Mouse (Mus musculus) kidney, postnatal 0 days (tissue): ENCODE data around the gene Gm7694. TPM values are rescaled to one million over a fixed set of nuclear protein-coding genes. Genes with fewer than 3 reads are reported as not detected.

Source experiments
- ATAC-seq: fragments of 200-750 bp; cut with Nextera tagmentation; replicated peaks from 2 replicates; pipeline ENCODE4 v1.8.0; 2017; ENCODE audit warnings: low read depth, moderate number of reproducible peaks, moderate TSS enrichment, moderate library complexity; ENCODE audit not compliant: low FRiP score
- DNase-seq: peaks from one replicate; pipeline ENCODE4 v3.0.0-alpha.2; 2016; ENCODE audit warnings: low spot score
- H3K27ac ChIP-seq: fragments of 300-500 bp; sonication (generic); 2 replicates; pipeline ENCODE4 v1.5.1; 2014; ENCODE audit warnings: mild to moderate bottlenecking
- H3K27me3 ChIP-seq: fragments of 300-500 bp; sonication (generic); 2 replicates; pipeline ENCODE4 v1.6.1; 2014; ENCODE audit warnings: low read length, mixed read lengths; ENCODE audit not compliant: insufficient read depth
- H3K36me3 ChIP-seq: fragments of 300-500 bp; sonication (generic); 2 replicates; pipeline ENCODE4 v1.6.1; 2014; ENCODE audit warnings: low read length, mixed read lengths; ENCODE audit not compliant: insufficient read depth
- H3K4me1 ChIP-seq: fragments of 300-500 bp; sonication (generic); replicated peaks from 2 replicates; pipeline ENCODE4 v1.6.1; 2014; ENCODE audit warnings: antibody characterized with exemption, low read length, mixed read lengths; ENCODE audit not compliant: insufficient read depth
- H3K4me2 ChIP-seq: fragments of 300-500 bp; sonication (generic); 2 replicates; pipeline ENCODE4 v1.6.1; 2014; ENCODE audit warnings: mild to moderate bottlenecking, low read length, moderate library complexity, mixed read lengths
- H3K4me3 ChIP-seq: fragments of 300-500 bp; sonication (generic); replicated peaks from 2 replicates; pipeline ENCODE4 v1.5.1; 2014; ENCODE audit warnings: low read depth, low read length
- H3K9ac ChIP-seq: fragments of 300-500 bp; sonication (generic); 2 replicates; pipeline ENCODE4 v1.6.1; 2014; ENCODE audit warnings: low read depth, low read length
- H3K9me3 ChIP-seq: fragments of 300-500 bp; sonication (generic); replicated peaks from 2 replicates; pipeline ENCODE4 v1.6.1; 2016; ENCODE audit warnings: low read length, inconsistent platforms, mixed read lengths
- CTCF ChIP-seq: IDR thresholded peaks from 2 replicates; pipeline ENCODE4 v1.5.1; 2016; ENCODE audit warnings: antibody characterized with exemption, low read depth, mild to moderate bottlenecking, moderate library complexity
- WGBS: fragments of 180-500 bp; shearing (Covaris S2); extraction: QIAGEN DNeasy Blood & Tissue Kit; methylation state at CpG from one replicate; pipeline ENCODE4 v1.1.7; 2014; 5-methylcytosine and 5-hydroxymethylcytosine counted together
- polyA plus RNA-seq: library from polyadenylated mRNA; unstranded; fragments of >200 nt; fragmentation: Nextera tagmentation; extraction: Ambion mirVana; gene quantifications from 2 replicates; pipeline ENCODE4 v1.2.1, GENCODE M21; 2015

Gm7694 gene
- polyA plus RNA-seq, 1 experiment from 2014 or later: 5.6 TPM

DNA sequence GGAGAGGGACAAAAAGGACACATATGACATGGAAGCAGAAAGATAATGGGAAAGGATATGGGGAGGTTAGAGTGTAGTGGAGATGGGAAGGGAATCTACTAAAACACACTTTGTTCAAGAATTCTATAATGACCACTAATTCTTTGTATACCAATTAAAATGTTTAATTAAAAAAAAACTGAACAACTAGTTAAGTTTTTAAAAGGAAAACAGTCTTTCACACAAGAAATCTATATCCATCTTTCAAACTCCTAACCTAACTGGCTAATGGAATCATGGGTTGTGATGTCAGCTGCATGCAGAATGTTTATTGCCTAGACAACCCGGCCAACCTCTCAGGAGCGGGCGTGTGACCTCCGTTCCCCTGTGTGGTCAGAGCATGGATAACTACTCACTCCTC, 2.4 kb upstream of the Gm7694 start, which contains the start of gene Spata46:
Gene Spata46, plus strand, starts transcription at position 301 of the 400 bp plus-strand sequence.
- no peak for TF ChIP-seq CTCF
- no peak within 1 kb of the TSS for H3K27ac ChIP-seq
- no peaks in the 10 kb centered on the region for H3K36me3 ChIP-seq
- H3K4me2 ChIP-seq: no peak within 1 kb of the TSS
- no peaks in the 10 kb centered on the region for H3K9me3 ChIP-seq
- no peaks in the 10 kb centered on the region for H3K4me1 ChIP-seq
- ATAC-seq: no peak
- no peak within 1 kb of the TSS for H3K4me3 ChIP-seq
- 76% methylated on average over 4 of the region's 4 CpGs for WGBS
- no peak within 1 kb of the TSS for H3K9ac ChIP-seq
- H3K27me3 ChIP-seq: no peaks in the 10 kb centered on the region
- DNase-seq: no peak

DNA sequence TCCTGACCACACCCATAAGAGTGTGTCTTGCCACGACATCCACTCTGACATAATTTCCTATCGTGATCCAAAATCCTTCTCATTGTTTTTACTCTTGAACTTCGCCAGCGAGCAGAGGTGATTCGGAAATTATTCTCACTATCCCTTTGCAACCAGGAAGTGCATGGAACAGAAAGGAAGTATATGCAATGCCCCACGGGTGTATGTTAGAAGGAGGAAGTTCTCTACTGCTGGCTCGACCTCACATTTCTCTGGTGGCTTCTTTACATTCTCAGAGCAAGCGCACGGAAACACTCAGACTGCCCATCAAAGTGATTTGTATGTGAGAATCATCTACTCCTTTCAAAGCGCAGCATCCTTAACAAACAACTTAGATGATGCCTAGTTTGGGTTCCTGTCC, 1.1 kb downstream of the Gm7694 start:
- DNase-seq (no peak), ATAC-seq (no peak)
- Histone ChIP-seq H3K4me3 (no peak overlapping the region), H3K9ac (no peak overlapping the region), H3K9me3 (no peaks in the 10 kb centered on the region), H3K4me1 (no peaks in the 10 kb centered on the region), H3K4me2 (no peak overlapping the region), H3K27ac (no peak overlapping the region), H3K27me3 (no peaks in the 10 kb centered on the region), H3K36me3 (no peaks in the 10 kb centered on the region)
- no peak for TF ChIP-seq CTCF
- 89% methylated on average over 10 of the region's 10 CpGs for WGBS

DNA sequence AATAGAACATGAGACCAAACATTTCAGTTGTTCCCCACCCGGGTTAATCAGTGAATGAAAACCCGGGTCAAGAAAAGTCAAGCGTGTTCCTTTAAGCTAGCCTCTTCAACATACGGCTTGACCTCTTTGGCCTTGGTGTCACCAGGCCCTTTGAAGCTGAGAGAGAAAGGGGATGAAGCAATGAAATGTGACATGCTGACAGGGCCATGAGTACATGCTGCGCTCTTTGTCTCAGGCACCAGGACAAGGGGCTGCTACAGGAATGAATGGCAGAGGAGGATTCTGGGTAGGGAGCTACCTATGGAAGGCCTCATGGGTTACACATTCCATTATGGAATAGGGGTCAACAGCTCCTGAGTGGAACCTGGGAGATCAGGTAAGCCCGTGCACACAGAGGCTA, 3.0 kb downstream of the Gm7694 start:
- no peaks in the 10 kb centered on the region for H3K9me3 ChIP-seq
- DNase-seq: no peak
- TF ChIP-seq CTCF: no peak
- no peaks in the 10 kb centered on the region for H3K36me3 ChIP-seq
- WGBS: 73% methylated on average over 6 of the region's 6 CpGs
- no peak overlapping the region for H3K4me3 ChIP-seq
- no peaks in the 10 kb centered on the region for H3K27me3 ChIP-seq
- no peak overlapping the region for H3K27ac ChIP-seq
- H3K4me1 ChIP-seq: no peaks in the 10 kb centered on the region
- no peak overlapping the region for H3K9ac ChIP-seq
- no peak for ATAC-seq
- H3K4me2 ChIP-seq: no peak overlapping the region

DNA sequence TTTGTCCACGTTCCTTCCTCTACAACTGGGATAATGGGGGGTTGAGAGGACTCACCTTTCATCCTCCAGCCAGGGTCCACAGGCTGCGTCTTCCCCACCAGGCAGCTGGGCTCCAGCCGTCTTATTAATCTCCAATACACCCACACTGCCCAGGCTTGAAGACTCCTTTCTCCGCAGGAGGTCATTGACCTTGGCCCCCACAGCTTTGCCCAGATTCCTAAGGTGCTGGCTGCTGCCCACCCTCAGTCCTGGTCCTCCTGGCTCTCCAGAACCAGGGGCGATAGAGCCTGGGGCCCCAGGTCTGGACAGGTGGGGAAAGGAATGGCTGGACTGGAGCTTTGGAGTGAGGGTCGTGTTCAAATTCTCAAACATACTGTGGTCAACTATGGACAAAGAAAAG, 3.7 kb downstream of the Gm7694 start:
- H3K4me2 ChIP-seq: no peak overlapping the region

DNA sequence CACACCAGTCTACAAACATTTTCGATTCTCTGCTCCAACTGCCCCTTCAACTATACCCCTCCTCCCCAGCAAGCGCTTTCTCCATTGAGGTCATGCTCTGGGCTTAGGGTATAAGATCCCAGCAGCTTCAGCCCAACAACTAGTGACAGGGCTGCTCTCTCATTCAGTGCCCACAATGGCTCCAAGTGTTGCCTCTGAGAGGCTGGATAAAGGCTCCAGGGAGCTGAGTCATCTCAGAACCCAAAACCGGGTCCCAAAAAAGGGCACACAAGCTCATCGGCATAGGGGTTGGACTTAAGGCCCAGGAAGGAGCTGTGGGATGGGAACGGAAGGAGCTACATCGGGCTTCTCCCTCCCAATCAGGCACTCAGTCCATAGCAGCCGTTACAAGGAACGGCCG, 4.4 kb downstream of the Gm7694 start:
- no peak overlapping the region for H3K4me3 ChIP-seq
- no peaks in the 10 kb centered on the region for H3K27me3 ChIP-seq
- H3K36me3 ChIP-seq: no peaks in the 10 kb centered on the region
- TF ChIP-seq CTCF: no peak
- H3K9me3 ChIP-seq: no peaks in the 10 kb centered on the region
- H3K27ac ChIP-seq: no peak overlapping the region
- no peak for ATAC-seq
- H3K4me2 ChIP-seq: no peak overlapping the region
- no peak for DNase-seq
- 89% methylated on average over 9 of the region's 9 CpGs for WGBS
- H3K9ac ChIP-seq: no peak overlapping the region
- H3K4me1 ChIP-seq: no peaks in the 10 kb centered on the region

More for the DNA sequence above, 3.7 kb downstream of the Gm7694 start:
- 85% methylated on average over 6 of the region's 6 CpGs for WGBS
- no peak overlapping the region for H3K27ac ChIP-seq
- no peak overlapping the region for H3K9ac ChIP-seq
- no peaks in the 10 kb centered on the region for H3K36me3 ChIP-seq
- H3K4me1 ChIP-seq: no peaks in the 10 kb centered on the region
- H3K27me3 ChIP-seq: no peaks in the 10 kb centered on the region
- no peak for TF ChIP-seq CTCF
- no peaks in the 10 kb centered on the region for H3K9me3 ChIP-seq
- ATAC-seq (no peak), DNase-seq (no peak)
- H3K4me3 ChIP-seq: no peak overlapping the region

DNA sequence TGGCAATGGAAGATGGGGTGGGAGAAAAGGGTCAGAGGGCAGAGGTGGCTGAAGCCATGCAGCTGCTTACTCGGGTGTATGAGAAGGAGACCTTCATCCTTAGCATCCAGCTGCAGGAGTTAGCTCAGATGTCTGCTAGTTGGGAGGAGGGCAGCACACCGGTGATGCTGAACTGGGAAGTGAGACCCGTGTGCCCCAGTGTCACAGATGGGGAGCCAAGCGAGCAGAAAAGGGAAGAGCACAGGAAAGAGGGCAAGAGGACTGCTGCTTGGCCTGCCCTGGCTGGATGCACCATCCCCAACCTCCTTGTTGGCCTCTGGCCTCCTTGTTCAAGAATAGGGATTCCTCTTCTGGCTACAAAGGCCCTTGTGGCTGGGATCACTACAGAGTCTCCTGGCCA, 6.6 kb downstream of the Gm7694 start:
- H3K4me1 ChIP-seq: no peaks in the 10 kb centered on the region
- H3K27me3 ChIP-seq: no peaks in the 10 kb centered on the region
- H3K4me2 ChIP-seq: no peak overlapping the region
- H3K4me3 ChIP-seq: no peak overlapping the region
- TF ChIP-seq CTCF: no peak
- DNase-seq (peak; percentile 9), ATAC-seq (no peak)
- no peaks in the 10 kb centered on the region for H3K9me3 ChIP-seq
- no peak overlapping the region for H3K9ac ChIP-seq
- no peak overlapping the region for H3K27ac ChIP-seq
- WGBS: 38% methylated on average over 4 of the region's 4 CpGs
- H3K36me3 ChIP-seq: no peaks in the 10 kb centered on the region
